In the genomic region with DNA sequence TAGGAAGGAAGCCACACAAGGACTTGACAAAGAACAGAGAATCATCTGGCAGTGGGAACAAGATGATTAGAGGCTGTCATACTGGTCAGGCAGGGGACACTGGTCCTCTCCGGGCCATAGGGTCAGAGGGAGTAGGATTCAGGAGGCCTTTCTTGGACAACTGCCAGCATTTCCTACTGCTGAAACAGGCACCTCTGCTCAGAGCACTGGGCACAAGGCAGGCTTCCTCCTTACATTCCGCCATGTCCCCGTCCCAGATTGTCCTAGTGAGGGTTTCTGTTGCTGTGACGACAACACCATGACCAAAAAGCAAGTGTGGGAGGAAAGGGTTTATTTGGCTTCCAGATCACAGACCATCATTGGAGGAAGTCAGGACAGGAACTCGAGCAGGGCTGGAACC, we compare ENCODE assay signal across 11 mouse cellular contexts. TPM values are rescaled to one million over a fixed set of nuclear protein-coding genes. Genes with fewer than 3 reads are reported as not detected.
A peak's percentile ranks its signal among the peaks of the same experiment; 100 is the strongest.
DNase-seq lines count a peak whose midpoint lies in the region; ATAC-seq and TF ChIP-seq lines count a peak whose summit lies in the region.
"Had no signal": no experiment of that assay in that cellular context is flagged by ENCODE, and none has a peak within 500 bp of the region (broad histone marks: within the 10 kb centered on the region; RNA-seq: fewer than 3 reads in every experiment).

No protein-coding gene starts in this region.

- TF ChIP-seq CTCF in intestine, postnatal 0 days (IDR thresholded peaks at IDR 0.05; ENCODE audit: low read depth): no peak
- TF ChIP-seq CTCF in embryonic fibroblast, embryonic 13.5 days (IDR thresholded peaks at IDR 0.05; ENCODE audit: borderline replicate concordance, insufficient read depth, low read length): no peak

- H3K9me3 ChIP-seq in intestine, embryonic 15.5 days: no peaks in the 10 kb centered on the region
- H3K9me3 ChIP-seq in intestine, postnatal 0 days (ENCODE audit: control insufficient read depth): no peaks in the 10 kb centered on the region
- H3K9me3 ChIP-seq: neural tube, embryonic 15.5 days had no signal

- no peak overlapping the region for H3K4me3 ChIP-seq in intestine, embryonic 15.5 days (replicated peaks)
- H3K4me3 ChIP-seq in intestine, postnatal 0 days (ENCODE audit: low read depth, low read length): no peak overlapping the region
- no peak overlapping the region for H3K4me3 ChIP-seq in embryonic fibroblast, embryonic 13.5 days (ENCODE audit: insufficient read depth, low read length)
- H3K4me3 ChIP-seq: neural tube, embryonic 15.5 days had no signal

- H3K4me1 ChIP-seq in intestine, embryonic 15.5 days (replicated peaks): peaks cover 35% of the 10 kb centered on the region
- peaks cover 13% of the 10 kb centered on the region for H3K4me1 ChIP-seq in intestine, postnatal 0 days (replicated peaks; ENCODE audit: control insufficient read depth, insufficient read depth, low read length)
- H3K4me1 ChIP-seq in embryonic fibroblast, embryonic 13.5 days (ENCODE audit: control insufficient read depth, insufficient read depth, low read length): peaks cover 14% of the 10 kb centered on the region

- TF ChIP-seq POLR2A in embryonic fibroblast, embryonic 13.5 days (IDR thresholded peaks at IDR 0.05; ENCODE audit: low read depth, low read length): no peak

- WGBS in intestine, embryonic 15.5 days: 58% methylated on average over 5 of the region's 5 CpGs
- 58% methylated on average over 5 of the region's 5 CpGs for WGBS in intestine, postnatal 0 days

- H3K27me3 ChIP-seq in intestine, embryonic 15.5 days (replicated peaks): no peaks in the 10 kb centered on the region
- no peaks in the 10 kb centered on the region for H3K27me3 ChIP-seq in intestine, postnatal 0 days (replicated peaks; ENCODE audit: control insufficient read depth, insufficient read depth, low read length)
- H3K27me3 ChIP-seq: neural tube, embryonic 15.5 days had no signal

- 0 out of 2 replicates have a peak overlapping the region, but pooled peaks have one; percentile 4 for H3K4me2 ChIP-seq in intestine, embryonic 15.5 days (replicated peaks)
- H3K4me2 ChIP-seq in intestine, postnatal 0 days (replicated peaks; ENCODE audit: low read depth): no peak overlapping the region
- H3K4me2 ChIP-seq: neural tube, embryonic 15.5 days had no signal

- H3K36me3 ChIP-seq in intestine, embryonic 15.5 days: no peaks in the 10 kb centered on the region
- no peaks in the 10 kb centered on the region for H3K36me3 ChIP-seq in intestine, postnatal 0 days (ENCODE audit: control insufficient read depth, insufficient read depth)
- H3K36me3 ChIP-seq: neural tube, embryonic 15.5 days had no signal

- H3K27ac ChIP-seq in intestine, embryonic 15.5 days: no peak overlapping the region
- no peak overlapping the region for H3K27ac ChIP-seq in intestine, postnatal 0 days (ENCODE audit: low read depth, low read length)
- peak overlapping the region; percentile 73 for H3K27ac ChIP-seq in embryonic fibroblast, embryonic 13.5 days (ENCODE audit: insufficient read depth, low read length)
- H3K27ac ChIP-seq: liver, embryonic 14.5 days; neural tube, embryonic 15.5 days had no signal

- peak; percentile 28 to 52 for DNase-seq in cerebellum, adult 18-20 months
- peak; percentile 66 for DNase-seq in kidney, postnatal 14 days
- DNase-seq in urinary bladder, adult 18-20 months (ENCODE audit: low spot score in 2 of 2): no peak
- no peak for DNase-seq in thymus, postnatal 10 days (ENCODE audit: low spot score in 2 of 2)
- no peak for DNase-seq in layer of hippocampus, adult 9-10 months (ENCODE audit: low spot score)
- DNase-seq: gastrocnemius, postnatal 36 days had no signal

- ATAC-seq in intestine, embryonic 15.5 days: no peak
- no peak for ATAC-seq in intestine, postnatal 0 days

- no peak overlapping the region for H3K9ac ChIP-seq in intestine, embryonic 15.5 days
- no peak overlapping the region for H3K9ac ChIP-seq in intestine, postnatal 0 days (ENCODE audit: low read depth, low read length)
- H3K9ac ChIP-seq: liver, embryonic 14.5 days; neural tube, embryonic 15.5 days had no signal

RNA-seq across cellular contexts. Expression of a gene that starts 56.4 kb away (rescaled TPM):
- 1,100 and 1,103 TPM in 2 replicates for polyA plus RNA-seq in intestine, embryonic 15.5 days (2015; fragmentation: Nextera tagmentation; extraction: Ambion mirVana)
- 1,325 and 1,382 TPM in 2 replicates for polyA plus RNA-seq in intestine, postnatal 0 days (2015; fragmentation: Nextera tagmentation; extraction: Ambion mirVana)
- 830 and 1,112 TPM in 2 replicates for polyA plus RNA-seq in embryonic fibroblast, embryonic 13.5 days (2011; ENCODE audit: insufficient read length, low read depth, missing spikeins)

Comparison
In these comparisons a context has a peak if more than half of its experiments do, and no peak if none do; other contexts are left out.
1. DNase-seq: peak in cerebellum, adult 18-20 months (2 of 2) and kidney, postnatal 14 days (single experiment); none in urinary bladder, adult 18-20 months (0 of 2), thymus, postnatal 10 days (0 of 2) and layer of hippocampus, adult 9-10 months (single experiment).